Mouse (Mus musculus) intestine, embryonic 16.5 days (tissue): ENCODE measurements around the gene Plekhb1. TPM values are rescaled to one million over a fixed set of nuclear protein-coding genes. Genes with fewer than 3 reads are reported as not detected.
A peak's percentile ranks its signal among the peaks of the same experiment; 100 is the strongest.

Source experiments
- ATAC-seq: fragments of 200-750 bp; cut with Nextera tagmentation; 2 replicates; pipeline ENCODE4 v1.8.0; 2017; ENCODE audit warnings: moderate TSS enrichment, moderate library complexity
- H3K27ac ChIP-seq: fragments of 300-500 bp; sonication (generic); 2 replicates; pipeline ENCODE4 v1.5.1; 2014; ENCODE audit warnings: mild to moderate bottlenecking, low read length
- H3K27me3 ChIP-seq: fragments of 300-500 bp; sonication (generic); replicated peaks from 2 replicates; pipeline ENCODE4 v1.6.1; 2014; ENCODE audit warnings: low read length, control low read depth, mixed read lengths; ENCODE audit not compliant: control insufficient read depth, insufficient read depth
- H3K36me3 ChIP-seq: fragments of 300-500 bp; sonication (generic); 2 replicates; pipeline ENCODE4 v1.6.1; 2014; ENCODE audit warnings: low read length, control low read depth; ENCODE audit not compliant: control insufficient read depth, insufficient read depth
- H3K4me1 ChIP-seq: fragments of 300-500 bp; sonication (generic); 2 replicates; pipeline ENCODE4 v1.6.1; 2014; ENCODE audit warnings: low read length, control low read depth, mixed read lengths; ENCODE audit not compliant: control insufficient read depth, insufficient read depth
- H3K4me2 ChIP-seq: fragments of 300-500 bp; sonication (generic); 2 replicates; pipeline ENCODE4 v1.6.1; 2014; ENCODE audit warnings: low read depth, low read length, control low read depth
- H3K4me3 ChIP-seq: fragments of 300-500 bp; sonication (generic); 2 replicates; pipeline ENCODE4 v1.5.1; 2014; ENCODE audit warnings: mild to moderate bottlenecking, low read length
- H3K9ac ChIP-seq: fragments of 300-500 bp; sonication (generic); 2 replicates; pipeline ENCODE4 v1.6.1; 2014; ENCODE audit warnings: low read depth, low read length
- H3K9me3 ChIP-seq: fragments of 300-500 bp; sonication (generic); 2 replicates; pipeline ENCODE4 v1.6.1; 2016; ENCODE audit warnings: low read length, control low read depth; ENCODE audit not compliant: control insufficient read depth
- WGBS: fragments of 180-500 bp; shearing (Covaris S2); extraction: QIAGEN DNeasy Blood & Tissue Kit; methylation state at CpG from one replicate; pipeline ENCODE4 v1.1.7; 2014; 5-methylcytosine and 5-hydroxymethylcytosine counted together
- polyA plus RNA-seq: library from polyadenylated mRNA; unstranded; fragments of >200 nt; fragmentation: Nextera tagmentation; extraction: Ambion mirVana; gene quantifications from 2 replicates; pipeline ENCODE4 v1.2.1, GENCODE M21; 2015

The Plekhb1 gene
- polyA plus RNA-seq: 15.1 and 15.8 TPM in 2 replicates

DNA sequence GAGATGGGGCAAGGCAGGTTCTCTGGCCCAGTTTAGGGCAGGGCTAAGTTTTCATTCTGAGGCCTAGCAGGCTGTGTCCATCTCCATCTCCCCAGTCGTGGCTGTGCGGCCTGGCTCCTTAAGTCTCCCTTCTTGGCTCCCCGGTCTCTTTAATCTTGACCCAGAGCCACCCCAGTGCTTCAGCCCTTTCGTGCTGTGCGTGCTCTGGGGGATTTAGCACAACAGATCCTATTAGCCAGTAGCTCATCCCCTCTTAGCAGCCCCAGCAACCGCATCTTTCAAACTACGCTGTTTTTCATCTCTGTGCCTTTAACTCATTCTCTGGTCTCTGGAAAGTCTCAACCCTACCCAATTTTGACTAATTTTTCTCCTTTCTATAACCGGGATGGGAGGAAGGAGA, at the start of gene Plekhb1:
Plekhb1 (minus strand) TSS at position 184 of the 400 bp plus-strand sequence.
- Histone ChIP-seq H3K4me1 (peaks cover 6% of the 10 kb centered on the region), H3K27me3 (no peaks in the 10 kb centered on the region), H3K36me3 (no peaks in the 10 kb centered on the region), H3K9me3 (no peaks in the 10 kb centered on the region), H3K9ac (no peak within 1 kb of the TSS), H3K27ac (peak within 1 kb of the TSS; percentile 76), H3K4me3 (peak within 1 kb of the TSS; percentile 12; the same call in 1 of the 2 replicates), H3K4me2 (peak within 1 kb of the TSS; percentile 26)
- ATAC-seq: no peak
- WGBS: 70% methylated on average over 8 of the region's 8 CpGs

DNA sequence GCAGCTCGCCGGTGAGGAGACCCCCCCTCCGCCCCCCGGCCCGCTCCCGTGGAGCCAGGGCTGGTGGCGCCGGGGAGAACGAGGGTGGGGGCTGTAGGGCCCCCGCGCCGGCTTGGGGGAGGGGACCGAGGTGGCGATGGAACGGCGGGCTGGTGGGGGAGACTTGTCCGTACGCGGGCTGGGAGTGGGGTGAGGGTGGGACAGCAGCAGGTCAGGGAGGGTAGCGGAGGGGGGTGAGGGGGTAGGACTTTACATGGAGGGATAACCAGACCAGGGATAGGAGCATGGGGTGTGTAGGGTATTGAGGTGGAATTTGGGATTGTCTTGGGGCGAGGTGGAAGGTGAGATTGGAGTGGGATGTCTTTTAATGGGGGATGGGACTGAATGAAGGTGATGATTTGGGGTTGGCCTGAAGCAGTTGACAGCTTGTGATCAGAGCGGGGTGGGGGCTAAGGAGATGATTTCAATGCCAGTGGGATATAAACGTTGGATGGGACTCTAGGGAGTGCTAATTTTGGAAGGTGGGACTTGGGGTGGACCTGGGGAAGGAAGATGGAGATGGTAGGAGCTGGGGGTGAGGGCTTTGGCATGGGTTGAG, 44.8 kb upstream of the Plekhb1 start:
- Histone ChIP-seq H3K27ac (peak overlapping the region; percentile 97), H3K4me2 (peak overlapping the region; percentile 78), H3K36me3 (no peaks in the 10 kb centered on the region), H3K4me1 (peaks cover 14% of the 10 kb centered on the region), H3K4me3 (peak overlapping the region; percentile 95), H3K9me3 (no peaks in the 10 kb centered on the region), H3K27me3 (no peaks in the 10 kb centered on the region), H3K9ac (peak overlapping the region; percentile 93)
- no peak; the same call in none of the 2 replicates for ATAC-seq
- WGBS: under 1% methylated on average over 19 of the region's 23 CpGs

DNA sequence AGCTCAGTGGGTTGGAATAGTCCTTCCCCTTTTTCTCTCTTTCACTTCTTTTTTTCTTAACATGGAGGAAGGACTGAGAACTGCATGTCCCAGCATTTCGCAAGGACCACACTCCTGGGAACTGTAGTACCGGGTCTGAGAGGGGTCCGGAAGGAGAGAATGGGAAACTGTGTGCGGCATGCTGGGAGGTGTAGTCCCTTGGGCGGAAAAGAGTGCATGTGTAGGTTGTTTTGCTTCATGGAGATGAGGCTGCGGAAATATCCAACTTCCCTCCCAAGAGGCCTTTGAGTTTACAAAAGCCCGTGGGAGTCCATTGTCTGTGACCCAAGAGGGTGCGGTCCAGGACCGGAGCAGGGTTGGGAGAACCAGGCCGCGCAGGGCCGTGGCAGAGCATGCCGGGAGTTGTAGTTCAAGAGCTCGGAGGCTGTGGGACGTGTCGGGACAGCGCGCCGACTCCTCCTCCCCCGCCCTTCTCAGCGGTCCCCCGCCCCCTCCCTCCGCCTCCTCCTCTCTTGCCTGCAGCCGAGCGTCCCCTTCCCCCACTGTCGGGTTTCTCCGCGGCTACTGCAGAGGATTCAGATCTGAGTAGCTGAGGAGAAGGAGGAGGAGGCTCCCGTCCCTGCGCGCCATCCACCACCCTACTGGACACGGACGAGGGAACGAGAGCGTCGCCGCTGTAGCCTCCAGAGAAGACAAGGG, 44.1 kb upstream of the Plekhb1 start, which contains the start of gene Fam168a:
Fam168a (plus strand) TSS at position 493 of the 699 bp plus-strand sequence.
- under 1% methylated on average over 34 of the region's 37 CpGs for WGBS
- peaks cover 14% of the 10 kb centered on the region for H3K4me1 ChIP-seq
- H3K36me3 ChIP-seq: no peaks in the 10 kb centered on the region
- H3K4me3 ChIP-seq: peak within 1 kb of the TSS; percentile 95
- peak within 1 kb of the TSS; percentile 78 for H3K4me2 ChIP-seq
- peak; percentile 99 for ATAC-seq
- H3K27me3 ChIP-seq: no peaks in the 10 kb centered on the region
- peak within 1 kb of the TSS; percentile 93 for H3K9ac ChIP-seq
- H3K27ac ChIP-seq: peak within 1 kb of the TSS; percentile 97
- H3K9me3 ChIP-seq: no peaks in the 10 kb centered on the region

DNA sequence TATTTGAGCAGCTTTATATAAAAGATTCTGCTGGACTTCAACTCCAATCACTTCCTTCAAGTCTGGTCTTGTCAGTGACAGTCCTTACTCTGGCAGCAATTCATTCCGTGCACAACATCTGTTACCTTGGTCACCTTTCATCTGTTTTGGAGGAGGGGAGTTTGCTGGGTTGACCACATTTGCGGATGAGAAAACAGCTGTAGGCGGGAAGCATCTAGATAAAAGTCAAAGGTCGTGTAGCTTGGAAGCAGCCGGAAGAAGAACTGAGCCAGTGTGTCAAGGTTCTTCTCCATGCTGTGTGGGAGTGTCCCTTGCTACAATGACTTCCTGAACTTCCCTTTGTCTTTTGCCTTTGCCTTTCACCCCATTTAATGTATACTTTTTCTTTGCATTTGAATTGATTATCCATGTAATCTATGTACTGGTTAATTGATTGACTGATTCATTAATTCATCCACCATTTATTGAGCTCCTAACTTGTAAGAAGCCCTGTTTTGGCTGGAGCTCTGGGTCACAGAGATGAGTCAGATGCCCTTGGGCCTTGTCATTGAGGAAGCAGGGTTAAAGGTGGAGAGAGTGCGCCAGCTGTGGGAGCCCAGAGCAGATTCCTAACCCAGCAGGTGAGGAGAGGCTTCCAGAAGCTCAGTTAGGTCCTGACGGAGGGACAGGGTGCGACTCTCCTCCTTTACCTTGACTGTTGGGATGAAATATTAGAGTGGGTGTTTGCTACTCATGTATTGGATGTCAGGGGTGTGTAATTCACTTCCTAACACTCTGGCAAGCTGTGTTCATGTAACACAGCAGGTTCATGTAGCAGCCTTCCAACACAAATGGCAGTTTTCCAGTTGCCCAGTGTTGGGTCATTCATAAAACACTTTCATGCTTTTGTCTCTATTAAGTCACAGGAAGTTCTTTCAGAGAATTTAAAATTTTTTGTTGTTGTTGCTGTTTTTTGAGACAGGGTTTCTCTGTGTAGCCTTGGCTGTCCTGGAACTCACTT, 37.9 kb upstream of the Plekhb1 start:
- 55% methylated on average over 8 of the region's 8 CpGs for WGBS
- Histone ChIP-seq H3K4me3 (no peak overlapping the region), H3K27me3 (no peaks in the 10 kb centered on the region), H3K36me3 (no peaks in the 10 kb centered on the region), H3K4me2 (no peak overlapping the region), H3K4me1 (peaks cover 3% of the 10 kb centered on the region; the same call in 1 of the 2 replicates), H3K9me3 (no peaks in the 10 kb centered on the region), H3K27ac (no peak overlapping the region), H3K9ac (no peak overlapping the region)
- no peak; the same call in 1 of the 2 replicates for ATAC-seq

DNA sequence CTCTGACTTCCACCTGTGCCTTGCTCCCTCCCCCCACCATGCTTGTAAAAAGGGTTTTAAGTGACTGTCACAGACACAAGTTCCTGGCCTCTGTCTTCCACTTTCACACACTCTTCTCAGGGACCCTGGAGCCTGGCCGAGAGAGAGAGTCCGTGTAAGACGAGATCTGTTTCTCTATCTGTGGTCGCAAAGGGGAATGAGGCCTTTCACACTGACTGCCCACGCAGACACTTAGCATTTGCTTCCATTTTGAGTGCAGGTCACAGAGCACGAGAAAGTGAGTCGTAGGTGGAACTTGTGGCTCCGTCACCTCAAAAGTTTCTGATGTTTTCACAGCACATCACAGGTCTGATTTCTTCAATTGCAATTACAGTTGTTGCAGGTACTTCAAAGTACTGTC, 31.0 kb upstream of the Plekhb1 start:
- H3K27me3 ChIP-seq: no peaks in the 10 kb centered on the region
- 69% methylated on average over 8 of the region's 8 CpGs for WGBS
- no peak for ATAC-seq
- H3K4me1 ChIP-seq: no peaks in the 10 kb centered on the region
- H3K9ac ChIP-seq: no peak overlapping the region
- no peak overlapping the region for H3K4me2 ChIP-seq
- no peak overlapping the region for H3K4me3 ChIP-seq
- no peaks in the 10 kb centered on the region for H3K36me3 ChIP-seq
- no peak overlapping the region for H3K27ac ChIP-seq
- H3K9me3 ChIP-seq: no peaks in the 10 kb centered on the region

DNA sequence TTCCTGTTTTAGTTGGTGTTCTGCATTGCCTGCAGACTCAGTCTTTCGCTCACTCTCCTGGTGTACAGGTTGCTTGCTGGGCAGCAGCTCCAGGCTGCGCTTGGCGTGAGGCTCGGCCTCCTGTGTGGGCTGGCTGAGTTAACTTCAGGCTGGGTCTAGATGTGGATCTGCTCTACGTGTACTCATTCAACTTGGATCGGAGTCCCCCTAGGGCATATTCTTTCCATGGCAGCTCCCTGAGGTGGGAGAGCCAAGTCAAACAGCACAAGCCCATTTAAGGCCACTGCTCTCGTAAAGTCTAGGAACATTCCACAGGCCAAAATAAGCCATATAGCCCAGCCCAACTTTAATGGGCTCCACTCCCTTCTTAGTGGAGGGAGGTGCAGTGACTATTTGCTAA, 26.3 kb upstream of the Plekhb1 start:
- Histone ChIP-seq H3K9ac (no peak overlapping the region), H3K4me1 (no peaks in the 10 kb centered on the region), H3K4me2 (no peak overlapping the region), H3K4me3 (no peak overlapping the region), H3K27me3 (no peaks in the 10 kb centered on the region), H3K27ac (no peak overlapping the region), H3K9me3 (no peaks in the 10 kb centered on the region), H3K36me3 (no peaks in the 10 kb centered on the region)
- WGBS: 80% methylated on average over 7 of the region's 7 CpGs
- ATAC-seq: no peak

DNA sequence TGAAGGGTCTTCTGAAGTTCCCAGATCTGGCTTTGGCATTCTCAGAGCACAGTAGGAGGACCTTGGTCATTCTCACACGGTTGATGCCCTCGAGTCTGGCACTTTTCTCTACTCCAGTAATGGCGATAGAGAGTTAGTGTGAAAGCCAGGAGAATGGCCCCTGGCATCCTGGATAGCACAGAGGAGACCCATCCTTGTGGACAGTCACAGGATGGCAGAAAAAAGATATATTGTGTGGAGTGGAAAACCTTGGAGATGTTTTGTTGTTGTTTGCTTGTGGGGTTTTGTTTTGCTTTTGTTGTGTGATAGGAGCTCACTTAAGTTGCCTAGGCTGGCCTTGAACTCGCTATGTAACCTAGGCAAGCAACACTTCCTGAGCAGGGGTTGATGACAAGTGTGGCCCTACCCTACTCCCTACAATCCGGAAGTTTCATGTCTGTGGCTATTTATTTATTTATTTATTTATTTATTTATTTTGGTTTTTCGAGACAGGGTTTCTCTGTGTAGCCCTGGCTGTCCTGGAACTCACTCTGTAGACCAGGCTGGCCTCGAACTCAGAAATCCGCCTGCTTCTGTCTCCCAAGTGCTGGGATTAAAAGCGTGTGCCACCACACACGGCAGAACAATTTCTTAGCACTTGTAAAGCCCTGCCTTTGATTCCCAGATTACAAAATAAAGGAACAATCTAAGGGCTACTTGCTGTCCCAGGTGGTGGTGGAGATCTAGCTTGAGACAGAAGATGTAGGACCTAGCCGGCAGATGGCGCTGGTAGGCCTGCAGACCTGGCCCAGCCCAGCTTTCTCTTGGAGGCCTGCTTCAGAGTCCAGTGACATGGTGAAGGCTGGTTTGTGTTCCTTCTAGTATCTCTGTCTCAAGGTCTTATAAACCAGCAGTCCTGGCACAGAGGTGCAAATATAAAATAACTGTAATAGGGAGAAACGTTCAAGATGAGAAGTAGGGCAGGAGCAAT, 23.1 kb upstream of the Plekhb1 start:
- H3K27ac ChIP-seq: no peak overlapping the region
- 41% methylated on average over 13 of the region's 13 CpGs for WGBS
- H3K9me3 ChIP-seq: no peaks in the 10 kb centered on the region
- H3K4me3 ChIP-seq: no peak overlapping the region
- H3K4me2 ChIP-seq: no peak overlapping the region
- no peaks in the 10 kb centered on the region for H3K27me3 ChIP-seq
- peak; percentile 77 for ATAC-seq
- no peaks in the 10 kb centered on the region for H3K36me3 ChIP-seq
- H3K4me1 ChIP-seq: no peaks in the 10 kb centered on the region
- no peak overlapping the region for H3K9ac ChIP-seq

DNA sequence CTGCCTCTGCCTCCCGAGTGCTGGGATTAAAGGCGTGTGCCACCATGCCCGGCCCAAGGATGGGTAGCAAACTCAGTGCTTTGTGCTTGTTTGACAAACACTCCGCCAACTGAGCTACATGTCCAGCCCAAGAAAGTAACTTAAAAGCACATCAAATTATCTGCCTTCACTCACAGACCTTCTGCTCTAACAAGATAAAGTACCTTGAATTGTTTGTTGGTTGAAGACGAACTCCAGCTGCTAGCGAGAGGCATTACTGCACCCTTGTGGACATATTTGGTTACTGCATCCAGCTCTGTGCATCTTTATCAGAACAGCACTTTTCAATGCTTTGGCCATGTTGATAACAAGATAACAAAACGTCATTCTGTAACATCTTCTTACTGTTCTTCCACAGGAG, 22.3 kb upstream of the Plekhb1 start:
- ATAC-seq: no peak
- Histone ChIP-seq H3K9me3 (no peaks in the 10 kb centered on the region), H3K4me1 (no peaks in the 10 kb centered on the region), H3K4me2 (no peak overlapping the region), H3K27me3 (no peaks in the 10 kb centered on the region), H3K4me3 (no peak overlapping the region), H3K27ac (no peak overlapping the region), H3K36me3 (no peaks in the 10 kb centered on the region), H3K9ac (no peak overlapping the region)
- 53% methylated on average over 7 of the region's 7 CpGs for WGBS
